Mouse (Mus musculus) MEL (cell line): ENCODE data around the gene Ptpn14.

Source experiments
- EP300 ChIP-seq, 2 experiments: IDR thresholded peaks; 2 replicates each; pipeline ENCODE4 v1.6.1; 2011; ENCODE audit warnings: improper control_type of control experiment in 2 of 2, low read length in 2 of 2, low read depth in 1 of 2, mild to moderate bottlenecking in 1 of 2
- MYC ChIP-seq: IDR thresholded peaks from 2 replicates; pipeline ENCODE4 v1.6.1; 2011; ENCODE audit warnings: low read depth, mild to moderate bottlenecking, low read length, improper control_type of control experiment, moderate library complexity

GRCm38 (mm10) chr1:189695321-189695720 lies 32.7 kb upstream of the Ptpn14 start:
- TF ChIP-seq MYC (no peak), EP300 (IDR thresholded peaks at IDR 0.05; ENCODE audit: low read depth in 1 of 2, low read length in 2 of 2) (no peak)
